Mouse (Mus musculus) subcutaneous adipose tissue, adult 2 months (tissue): ENCODE results near the gene Tnfrsf4. TPM values are rescaled to one million over a fixed set of nuclear protein-coding genes. Genes with fewer than 3 reads are reported as not detected.

Experiments used
- polyA plus RNA-seq: library from polyadenylated mRNA; depleted of rRNA; stranded (reverse); fragments of >200 nt; gene quantifications from 2 replicates; pipeline ENCODE4 v1.2.3, GENCODE M21; 2012; ENCODE audit warnings: low replicate concordance; rRNA removed

The Tnfrsf4 gene
- polyA plus RNA-seq, result 3.2 and 4.5 TPM in 2 replicates

GRCm38 (mm10) chr4:156013637-156014036, at the start of gene Tnfrsf4:
Tnfrsf4 (plus strand) TSS chr4:156013843.

GRCm38 (mm10) chr4:155992241-155992905, 21.3 kb upstream of the Tnfrsf4 start, which contains the start of the genes B3galt6 and Sdf4:
B3galt6 (minus strand) TSS chr4:155992649.
Sdf4 (plus strand) TSS chr4:155992872.

GRCm38 (mm10) chr4:156026013-156026412, 12.4 kb downstream of the Tnfrsf4 start, which contains the start of gene Tnfrsf18:
Tnfrsf18 (plus strand) TSS chr4:156026164.

GRCm38 (mm10) chr4:156059261-156059660, 45.6 kb downstream of the Tnfrsf4 start, which contains the start of gene Ttll10:
Ttll10 (minus strand) TSS chr4:156059414.

Other genes starting within 250 kb of the Tnfrsf4 start
- 21.0 and 37.2 TPM in 2 replicates for gene Vwa1, start 239.1 kb upstream of the Tnfrsf4 start, polyA plus RNA-seq
- gene Tmem88b, start 228.0 kb upstream of the Tnfrsf4 start, polyA plus RNA-seq, result 1.9 and 5.3 TPM in 2 replicates
- 0.24 and 0.50 TPM in 2 replicates for gene Ankrd65, start 223.4 kb upstream of the Tnfrsf4 start, polyA plus RNA-seq
- 86.1 and 127 TPM in 2 replicates for gene Mrpl20, start 211.0 kb upstream of the Tnfrsf4 start, polyA plus RNA-seq
- 92.1 and 107 TPM in 2 replicates for gene Ccnl2, start 201.4 kb upstream of the Tnfrsf4 start, polyA plus RNA-seq
- 126 and 179 TPM in 2 replicates for gene Aurkaip1, start 182.6 kb upstream of the Tnfrsf4 start, polyA plus RNA-seq
- 377 and 387 TPM in 2 replicates for gene Mxra8, start 174.2 kb upstream of the Tnfrsf4 start, polyA plus RNA-seq
- gene Dvl1, start 166.4 kb upstream of the Tnfrsf4 start, polyA plus RNA-seq, result 126 and 153 TPM in 2 replicates
- gene Tas1r3, start 150.5 kb upstream of the Tnfrsf4 start, polyA plus RNA-seq, result 0.69 and 0.95 TPM in 2 replicates
- 28.1 and 32.4 TPM in 2 replicates for gene Cptp, start 144.4 kb upstream of the Tnfrsf4 start, polyA plus RNA-seq
- gene Ints11, start 144.3 kb upstream of the Tnfrsf4 start, polyA plus RNA-seq, result 30.7 and 42.4 TPM in 2 replicates
- 68.2 and 105 TPM in 2 replicates for gene Pusl1, start 122.1 kb upstream of the Tnfrsf4 start, polyA plus RNA-seq
- gene Acap3, start 122.0 kb upstream of the Tnfrsf4 start, polyA plus RNA-seq, result 34.4 and 52.7 TPM in 2 replicates
- gene Ube2j2, start 70.0 kb upstream of the Tnfrsf4 start, polyA plus RNA-seq, result 38.8 and 56.4 TPM in 2 replicates
- gene C1qtnf12, start 51.5 kb upstream of the Tnfrsf4 start, polyA plus RNA-seq, result 71.3 and 112 TPM in 2 replicates
- gene B3galt6, start 21.2 kb upstream of the Tnfrsf4 start, polyA plus RNA-seq, result 4.7 and 9.8 TPM in 2 replicates
- gene Sdf4, start 21.0 kb upstream of the Tnfrsf4 start, polyA plus RNA-seq, result 75.5 and 103 TPM in 2 replicates
- 1.6 and 3.9 TPM in 2 replicates for gene Tnfrsf18, start 12.3 kb downstream of the Tnfrsf4 start, polyA plus RNA-seq
- 2.1 TPM in 1 of 2 replicates, not detected in the other for gene Ttll10, start 45.6 kb downstream of the Tnfrsf4 start, polyA plus RNA-seq
- gene 9430015G10Rik, start 96.1 kb downstream of the Tnfrsf4 start, polyA plus RNA-seq, result 12.2 and 43.4 TPM in 2 replicates
- 0.20 and 0.82 TPM in 2 replicates for gene Rnf223, start 116.7 kb downstream of the Tnfrsf4 start, polyA plus RNA-seq
- gene Agrn, start 183.6 kb downstream of the Tnfrsf4 start, polyA plus RNA-seq, result 54.1 and 128 TPM in 2 replicates
- 17.6 and 37.0 TPM in 2 replicates for gene Isg15, start 187.0 kb downstream of the Tnfrsf4 start, polyA plus RNA-seq
- 2.6 and 3.8 TPM in 2 replicates for gene AW011738, start 189.5 kb downstream of the Tnfrsf4 start, polyA plus RNA-seq
- gene Perm1, start 202.0 kb downstream of the Tnfrsf4 start, polyA plus RNA-seq, result 0.49 and 0.69 TPM in 2 replicates
- gene Plekhn1, start 221.0 kb downstream of the Tnfrsf4 start, polyA plus RNA-seq, result 45.1 and 80.1 TPM in 2 replicates
- gene Noc2l, start 222.2 kb downstream of the Tnfrsf4 start, polyA plus RNA-seq, result 52.7 and 112 TPM in 2 replicates
- 0.10 and 1.1 TPM in 2 replicates for gene Samd11, start 241.8 kb downstream of the Tnfrsf4 start, polyA plus RNA-seq